Mouse (Mus musculus): ENCODE measurements at regions not wholly inside any gene's neighbourhood (a gene's known extent, or its start where the extent isn't known, plus 50 kb on each side); places are given as distances from the start of the nearest gene placed in this dataset.

DNA sequence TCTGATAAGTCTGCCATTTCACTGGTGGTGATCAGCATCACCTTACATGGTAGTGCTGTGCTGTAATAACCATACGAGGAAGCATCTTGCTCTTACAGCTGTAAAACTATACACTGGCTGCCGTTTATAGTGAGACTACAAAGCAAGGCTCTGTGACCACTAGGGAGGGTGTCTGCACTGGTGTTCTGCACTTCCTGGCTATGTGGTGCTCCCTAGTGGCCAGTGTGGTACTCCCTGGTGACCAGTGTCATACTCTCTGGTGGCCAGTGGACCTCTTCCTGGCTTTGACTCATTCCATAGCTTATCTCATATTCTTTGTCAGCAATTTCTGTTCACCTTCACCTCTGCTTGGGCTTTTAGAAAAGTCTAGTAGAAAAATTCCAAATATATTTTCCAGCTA lies 114.7 kb upstream of the Lsm14a start:
- intact Hi-C loops (cut with DNase I): no loop called here
- DNase-seq: no peak

GRCm38 (mm10) chr7:34506816-34507215 lies 113.7 kb upstream of the Lsm14a start:
- no peak for DNase-seq
- intact Hi-C loops (cut with DNase I): no loop called here

DNA sequence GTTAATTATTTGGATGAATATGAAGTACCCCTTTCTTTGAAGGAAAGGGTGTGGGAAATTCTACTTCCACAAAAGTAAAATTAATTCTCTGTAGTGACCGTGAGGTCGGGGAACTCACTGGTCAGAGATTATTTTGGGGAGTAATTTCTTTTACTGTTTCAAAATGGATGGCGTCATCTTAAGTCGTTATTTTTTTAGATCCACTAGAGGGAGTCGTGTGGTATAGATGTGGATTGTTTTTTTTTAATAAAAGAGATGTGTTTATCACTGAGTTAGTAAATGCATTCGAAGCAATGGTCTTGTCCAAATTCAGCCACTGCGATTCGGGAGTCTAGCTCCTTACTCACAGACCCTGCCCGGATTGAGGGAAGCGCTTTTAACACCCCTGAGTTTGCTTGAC lies 100.8 kb upstream of the Lsm14a start:
- no peak for DNase-seq
- intact Hi-C loops (cut with DNase I): loop anchor here (5.0 kb wide), 2 partner anchors 82 to 178 kb away; no protein-coding TSS in a partner anchor

GRCm38 (mm10) chr7:34484908-34485598 lies 91.9 kb upstream of the Lsm14a start:
- no peak for DNase-seq
- intact Hi-C loops (cut with DNase I): no loop called here

- DNase-seq: no peak
- intact Hi-C loops (cut with DNase I): no loop called here
These were observed 90.3 kb upstream of the Lsm14a start for GRCm38 (mm10) chr7:34483368-34483767.

DNA sequence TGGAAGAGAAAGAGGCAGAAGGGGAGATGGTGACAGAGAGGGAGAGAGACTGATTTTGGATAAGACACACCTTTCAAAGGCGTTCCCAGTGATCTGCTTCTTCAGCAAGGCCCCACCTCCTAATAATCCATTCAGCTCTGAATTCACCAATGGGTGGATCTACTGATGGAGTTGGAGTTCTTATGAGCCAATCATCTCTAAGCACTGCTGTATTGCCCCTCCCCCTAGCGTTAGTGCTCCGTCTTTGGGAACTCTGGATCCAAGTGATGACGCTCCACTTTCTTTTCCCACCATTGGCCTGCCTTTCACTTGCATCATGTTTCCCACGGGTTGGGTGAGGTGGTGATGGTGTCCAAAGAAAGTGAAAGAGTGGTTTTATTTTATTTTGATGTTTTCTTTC lies 87.7 kb upstream of the Lsm14a start:
- intact Hi-C loops (cut with DNase I): no loop called here
- DNase-seq: no peak

- intact Hi-C loops (cut with DNase I): no loop called here
These were observed 77.9 kb upstream of the Lsm14a start for GRCm38 (mm10) chr7:34471003-34471402.

GRCm38 (mm10) chr7:34462069-34462468 lies 69.0 kb upstream of the Lsm14a start:
- DNase-seq: no peak
- intact Hi-C loops (cut with DNase I): no loop called here

More at GRCm38 (mm10) chr7:34471003-34471402, 77.9 kb upstream of the Lsm14a start:
- DNase-seq: no peak

GRCm38 (mm10) chr7:34459834-34460495 lies 66.8 kb upstream of the Lsm14a start:
- DNase-seq: no peak
- intact Hi-C loops (cut with DNase I): no loop called here

DNA sequence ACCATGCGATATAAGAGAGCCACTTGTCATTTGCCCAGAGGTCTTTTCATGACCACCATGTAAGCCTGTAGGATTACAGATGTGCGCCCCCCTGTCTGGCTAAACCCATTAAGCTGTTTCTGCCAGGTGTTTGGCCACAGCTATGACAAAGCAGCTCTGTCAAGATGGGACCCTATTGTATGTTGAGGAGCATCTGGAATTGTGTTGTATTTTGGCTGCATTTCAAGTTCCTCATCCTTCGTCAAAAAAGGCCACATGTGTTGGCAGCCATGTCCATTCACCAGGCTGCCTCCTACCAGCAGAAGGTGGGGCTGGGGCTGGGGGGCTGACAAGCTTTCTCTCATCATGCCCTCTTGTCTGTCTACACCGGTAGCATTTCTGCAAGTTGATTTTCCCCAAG lies 65.7 kb upstream of the Lsm14a start:
- intact Hi-C loops (cut with DNase I): no loop called here
- DNase-seq: no peak

GRCm38 (mm10) chr7:34448364-34448763 lies 55.2 kb upstream of the Lsm14a start:
- DNase-seq: no peak
- intact Hi-C loops (cut with DNase I): no loop called here

DNA sequence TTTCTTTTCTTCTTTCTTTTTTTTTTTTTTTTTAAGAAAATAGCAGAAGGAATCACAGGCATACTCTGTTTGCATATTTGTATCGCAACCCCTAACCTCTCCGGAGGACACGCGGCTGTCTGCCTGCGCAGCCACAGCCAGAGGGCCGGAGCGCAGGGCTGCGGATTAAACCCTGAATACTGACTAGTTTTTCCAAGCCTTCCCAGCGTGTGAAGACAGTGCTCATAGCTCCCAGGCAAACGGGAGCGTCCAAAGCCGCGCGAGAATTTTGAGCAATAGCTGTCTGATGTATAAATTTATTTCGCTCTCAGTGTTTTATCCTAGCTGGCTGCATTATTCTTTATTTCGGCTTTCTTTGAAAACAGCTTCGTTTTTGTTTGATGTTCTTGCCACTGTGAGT lies 51.1 kb upstream of the Lsm14a start:
- intact Hi-C loops (cut with DNase I): no loop called here
- DNase-seq: no peak

Data from gastrocnemius, postnatal 36 days (tissue).